Mouse (Mus musculus): ENCODE results near the gene Tfap4. TPM values are rescaled to one million over a fixed set of nuclear protein-coding genes. Genes with fewer than 3 reads are reported as not detected.
"Not testable (repeated sequence)": the region's sequence is repeated elsewhere in the genome, so short reads cannot be mapped to it uniquely, and the experiment has no call there.

Tfap4 gene
- polyA plus RNA-seq, 1 experiment from 2014 or later: 8.1 TPM

GRCm38 (mm10) chr16:4540064-4540775 lies 19.4 kb downstream of the Tfap4 start:
- Histone ChIP-seq H3K9ac (ENCODE audit: low read length) (no peak overlapping the region), H3K27me3 (ENCODE audit: control insufficient read depth, insufficient read depth, low read length) (no peaks in the 10 kb centered on the region), H3K36me3 (ENCODE audit: control insufficient read depth, insufficient read depth) (peaks cover 5% of the 10 kb centered on the region; the same call in 1 of the 2 replicates), H3K9me3 (replicated peaks; ENCODE audit: control insufficient read depth, low read length) (no peaks in the 10 kb centered on the region), H3K27ac (ENCODE audit: low read length) (no peak overlapping the region), H3K4me3 (ENCODE audit: low read length) (no peak overlapping the region), H3K4me1 (ENCODE audit: control insufficient read depth, insufficient read depth, low read length) (peaks cover 6% of the 10 kb centered on the region), H3K4me2 (ENCODE audit: low read depth, low read length) (no peak overlapping the region)
- WGBS: 91% methylated on average over 12 of the region's 12 CpGs
- ATAC-seq (replicated peaks; ENCODE audit: extremely low read depth, insufficient read depth, low FRiP score): no peak

GRCm38 (mm10) chr16:4539521-4539920 lies 20.1 kb downstream of the Tfap4 start:
- no peaks in the 10 kb centered on the region for H3K36me3 ChIP-seq (ENCODE audit: control insufficient read depth, insufficient read depth)
- H3K4me1 ChIP-seq (ENCODE audit: control insufficient read depth, insufficient read depth, low read length): peaks cover 6% of the 10 kb centered on the region
- H3K9me3 ChIP-seq (replicated peaks; ENCODE audit: control insufficient read depth, low read length): no peaks in the 10 kb centered on the region
- H3K27me3 ChIP-seq (ENCODE audit: control insufficient read depth, insufficient read depth, low read length): no peaks in the 10 kb centered on the region
- H3K4me2 ChIP-seq (ENCODE audit: low read depth, low read length): no peak overlapping the region
- no peak for ATAC-seq (replicated peaks; ENCODE audit: extremely low read depth, insufficient read depth, low FRiP score)
- H3K9ac ChIP-seq (ENCODE audit: low read length): no peak overlapping the region
- H3K27ac ChIP-seq (ENCODE audit: low read length): no peak overlapping the region
- 89% methylated on average over 4 of the region's 4 CpGs for WGBS
- no peak overlapping the region for H3K4me3 ChIP-seq (ENCODE audit: low read length)

- no peak for ATAC-seq (replicated peaks; ENCODE audit: extremely low read depth, insufficient read depth, low FRiP score)
- H3K27me3 ChIP-seq (ENCODE audit: control insufficient read depth, insufficient read depth, low read length): no peaks in the 10 kb centered on the region
- H3K9me3 ChIP-seq (replicated peaks; ENCODE audit: control insufficient read depth, low read length): no peaks in the 10 kb centered on the region
- no peak overlapping the region for H3K9ac ChIP-seq (ENCODE audit: low read length)
- H3K36me3 ChIP-seq (ENCODE audit: control insufficient read depth, insufficient read depth): no peaks in the 10 kb centered on the region
- 46% methylated on average over 3 of the region's 3 CpGs for WGBS
- H3K4me2 ChIP-seq (ENCODE audit: low read depth, low read length): no peak overlapping the region
- peaks cover 6% of the 10 kb centered on the region for H3K4me1 ChIP-seq (ENCODE audit: control insufficient read depth, insufficient read depth, low read length)
- H3K4me3 ChIP-seq (ENCODE audit: low read length): no peak overlapping the region
- H3K27ac ChIP-seq (ENCODE audit: low read length): no peak overlapping the region
These were observed 21.9 kb downstream of the Tfap4 start for GRCm38 (mm10) chr16:4537616-4538358.

GRCm38 (mm10) chr16:4527373-4527772 lies 32.3 kb downstream of the Tfap4 start:
- whole genome bisulfite sequencing: 85% methylated on average over 12 of the region's 12 CpGs
- not testable (repeated sequence) for H3K36me3 ChIP-seq (ENCODE audit: control insufficient read depth, insufficient read depth); H3K4me3 ChIP-seq (ENCODE audit: low read length); H3K9me3 ChIP-seq (replicated peaks; ENCODE audit: control insufficient read depth, low read length); H3K27me3 ChIP-seq (ENCODE audit: control insufficient read depth, insufficient read depth, low read length); H3K27ac ChIP-seq (ENCODE audit: low read length); ATAC-seq (replicated peaks; ENCODE audit: extremely low read depth, insufficient read depth, low FRiP score); H3K4me2 ChIP-seq (ENCODE audit: low read depth, low read length); H3K9ac ChIP-seq (ENCODE audit: low read length); H3K4me1 ChIP-seq (ENCODE audit: control insufficient read depth, insufficient read depth, low read length)

GRCm38 (mm10) chr16:4523313-4524004 lies 36.2 kb downstream of the Tfap4 start:
- Histone ChIP-seq H3K9ac (ENCODE audit: low read length) (peak overlapping the region; percentile 87), H3K9me3 (replicated peaks; ENCODE audit: control insufficient read depth, low read length) (no peaks in the 10 kb centered on the region), H3K4me3 (ENCODE audit: low read length) (peak overlapping the region; percentile 58), H3K4me2 (ENCODE audit: low read depth, low read length) (peak overlapping the region; percentile 54), H3K27ac (ENCODE audit: low read length) (peak overlapping the region; percentile 100), H3K27me3 (ENCODE audit: control insufficient read depth, insufficient read depth, low read length) (no peaks in the 10 kb centered on the region), H3K4me1 (ENCODE audit: control insufficient read depth, insufficient read depth, low read length) (peaks cover 9% of the 10 kb centered on the region; the same call in 1 of the 2 replicates), H3K36me3 (ENCODE audit: control insufficient read depth, insufficient read depth) (no peaks in the 10 kb centered on the region)
- WGBS: 55% methylated on average over 7 of the region's 7 CpGs
- ATAC-seq (replicated peaks; ENCODE audit: extremely low read depth, insufficient read depth, low FRiP score): no peak

GRCm38 (mm10) chr16:4522879-4523278 lies 36.8 kb downstream of the Tfap4 start:
- ATAC-seq (replicated peaks; ENCODE audit: extremely low read depth, insufficient read depth, low FRiP score): peak; percentile 35; the same call in 1 of the 2 replicates
- Histone ChIP-seq H3K27me3 (ENCODE audit: control insufficient read depth, insufficient read depth, low read length) (no peaks in the 10 kb centered on the region), H3K4me1 (ENCODE audit: control insufficient read depth, insufficient read depth, low read length) (peaks cover 14% of the 10 kb centered on the region; the same call in 1 of the 2 replicates), H3K9ac (ENCODE audit: low read length) (peak overlapping the region; percentile 87), H3K4me2 (ENCODE audit: low read depth, low read length) (peak overlapping the region; percentile 54), H3K36me3 (ENCODE audit: control insufficient read depth, insufficient read depth) (no peaks in the 10 kb centered on the region), H3K9me3 (replicated peaks; ENCODE audit: control insufficient read depth, low read length) (no peaks in the 10 kb centered on the region), H3K27ac (ENCODE audit: low read length) (peak overlapping the region; percentile 100), H3K4me3 (ENCODE audit: low read length) (peak overlapping the region; percentile 58)
- WGBS: 40% methylated on average over 8 of the region's 8 CpGs

GRCm38 (mm10) chr16:4521735-4522530 lies 37.7 kb downstream of the Tfap4 start:
- H3K4me1 ChIP-seq (ENCODE audit: control insufficient read depth, insufficient read depth, low read length): peaks cover 22% of the 10 kb centered on the region
- peak overlapping the region; percentile 87 for H3K9ac ChIP-seq (ENCODE audit: low read length)
- no peaks in the 10 kb centered on the region for H3K27me3 ChIP-seq (ENCODE audit: control insufficient read depth, insufficient read depth, low read length)
- 41% methylated on average over 5 of the region's 5 CpGs for WGBS
- no peaks in the 10 kb centered on the region for H3K36me3 ChIP-seq (ENCODE audit: control insufficient read depth, insufficient read depth)
- H3K9me3 ChIP-seq (replicated peaks; ENCODE audit: control insufficient read depth, low read length): no peaks in the 10 kb centered on the region
- H3K4me3 ChIP-seq (ENCODE audit: low read length): peak overlapping the region; percentile 58
- peak; percentile 94 for ATAC-seq (replicated peaks; ENCODE audit: extremely low read depth, insufficient read depth, low FRiP score)
- H3K4me2 ChIP-seq (ENCODE audit: low read depth, low read length): peak overlapping the region; percentile 62
- peak overlapping the region; percentile 100 for H3K27ac ChIP-seq (ENCODE audit: low read length)

- Histone ChIP-seq H3K9me3 (replicated peaks; ENCODE audit: control insufficient read depth, low read length) (no peaks in the 10 kb centered on the region), H3K4me1 (ENCODE audit: control insufficient read depth, insufficient read depth, low read length) (peaks cover 26% of the 10 kb centered on the region), H3K27me3 (ENCODE audit: control insufficient read depth, insufficient read depth, low read length) (no peaks in the 10 kb centered on the region), H3K9ac (ENCODE audit: low read length) (peak overlapping the region; percentile 87), H3K36me3 (ENCODE audit: control insufficient read depth, insufficient read depth) (no peaks in the 10 kb centered on the region), H3K27ac (ENCODE audit: low read length) (peak overlapping the region; percentile 100), H3K4me2 (ENCODE audit: low read depth, low read length) (peak overlapping the region; percentile 62), H3K4me3 (ENCODE audit: low read length) (peak overlapping the region; percentile 58)
- ATAC-seq (replicated peaks; ENCODE audit: extremely low read depth, insufficient read depth, low FRiP score): no peak
- 31% methylated on average over 4 of the region's 4 CpGs for WGBS
These were observed 38.5 kb downstream of the Tfap4 start for GRCm38 (mm10) chr16:4521074-4521667.
